12 mouse cellular contexts compared by ENCODE assay signal in the genomic region with DNA sequence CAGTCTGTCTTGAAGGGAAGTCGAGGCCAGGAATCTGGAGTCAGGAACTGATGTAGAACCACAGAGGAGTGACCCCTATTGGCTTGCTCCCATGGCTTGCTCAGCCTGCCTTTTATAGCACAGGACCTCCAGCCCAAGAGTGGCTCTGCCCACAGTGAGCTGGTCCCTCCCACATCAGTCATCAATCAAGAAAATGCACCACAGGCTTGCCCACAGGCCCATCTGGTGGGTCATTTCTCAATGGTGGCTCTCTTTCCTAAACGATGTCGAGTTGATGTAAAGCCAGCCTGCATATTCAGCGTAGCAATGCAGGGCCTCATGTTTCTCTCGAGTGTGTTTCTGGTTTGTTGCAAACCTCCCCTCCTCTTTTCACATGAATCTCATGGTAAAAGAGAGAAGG.
A peak's percentile ranks its signal among the peaks of the same experiment; 100 is the strongest.
DNase-seq lines count a peak whose midpoint lies in the region; ATAC-seq lines count a peak whose summit lies in the region.
"Had no signal": no experiment of that assay in that cellular context is flagged by ENCODE, and none has a peak within 500 bp of the region (broad histone marks: within the 10 kb centered on the region; RNA-seq: fewer than 3 reads in every experiment).

No protein-coding gene starts in this region.

- H3K4me2 ChIP-seq in lung, embryonic 15.5 days = peak overlapping the region; percentile 32; the same call in 1 of the 2 replicates
- H3K4me2 ChIP-seq in hindbrain, embryonic 16.5 days (ENCODE audit: low read length) = no peak overlapping the region
- H3K4me2 ChIP-seq in stomach, embryonic 14.5 days (replicated peaks; ENCODE audit: low read depth, low read length) = peak overlapping the region; percentile 10; the same call in 1 of the 2 replicates
- H3K4me2 ChIP-seq: neural tube, embryonic 12.5 days had no signal

- H3K9ac ChIP-seq in lung, embryonic 15.5 days = no peak overlapping the region
- H3K9ac ChIP-seq in hindbrain, embryonic 16.5 days (ENCODE audit: low read depth, low read length) = no peak overlapping the region
- H3K9ac ChIP-seq in stomach, embryonic 14.5 days (replicated peaks; ENCODE audit: low read depth, low read length) = no peak overlapping the region
- H3K9ac ChIP-seq: neural tube, embryonic 12.5 days had no signal

- 39% methylated on average over 5 of the region's 5 CpGs for WGBS in lung, embryonic 15.5 days
- WGBS in hindbrain, embryonic 16.5 days = 49% methylated on average over 5 of the region's 5 CpGs
- WGBS in stomach, embryonic 14.5 days = 22% methylated on average over 5 of the region's 5 CpGs

- H3K27me3 ChIP-seq in lung, embryonic 15.5 days = no peaks in the 10 kb centered on the region
- H3K27me3 ChIP-seq in hindbrain, embryonic 16.5 days (replicated peaks; ENCODE audit: control insufficient read depth, insufficient read depth, low read length) = no peaks in the 10 kb centered on the region
- no peaks in the 10 kb centered on the region for H3K27me3 ChIP-seq in stomach, embryonic 14.5 days (ENCODE audit: control insufficient read depth, insufficient read depth, low read length)
- H3K27me3 ChIP-seq: neural tube, embryonic 12.5 days had no signal

- no peaks in the 10 kb centered on the region for H3K9me3 ChIP-seq in lung, embryonic 15.5 days
- H3K9me3 ChIP-seq in hindbrain, embryonic 16.5 days (ENCODE audit: control insufficient read depth, low read length) = no peaks in the 10 kb centered on the region
- no peaks in the 10 kb centered on the region for H3K9me3 ChIP-seq in stomach, embryonic 14.5 days (ENCODE audit: control insufficient read depth, low read depth, low read length)
- H3K9me3 ChIP-seq: neural tube, embryonic 12.5 days had no signal

- H3K4me3 ChIP-seq in lung, embryonic 15.5 days = no peak overlapping the region
- no peak overlapping the region for H3K4me3 ChIP-seq in hindbrain, embryonic 16.5 days (ENCODE audit: low read length)
- no peak overlapping the region for H3K4me3 ChIP-seq in stomach, embryonic 14.5 days (ENCODE audit: low read depth, low read length)
- H3K4me3 ChIP-seq: gastrocnemius, adult 2 months; neural tube, embryonic 12.5 days had no signal

- H3K36me3 ChIP-seq in lung, embryonic 15.5 days = no peaks in the 10 kb centered on the region
- H3K36me3 ChIP-seq in hindbrain, embryonic 16.5 days (ENCODE audit: control insufficient read depth, insufficient read depth, low read length) = no peaks in the 10 kb centered on the region
- H3K36me3 ChIP-seq in stomach, embryonic 14.5 days (ENCODE audit: control insufficient read depth, insufficient read depth, low read length) = no peaks in the 10 kb centered on the region
- H3K36me3 ChIP-seq: neural tube, embryonic 12.5 days had no signal

- no peak for ATAC-seq in lung, embryonic 15.5 days (ENCODE audit: borderline replicate concordance, extremely low read depth, low FRiP score, low TSS enrichment)
- no peak for ATAC-seq in hindbrain, embryonic 16.5 days
- no peak for ATAC-seq in stomach, embryonic 14.5 days (ENCODE audit: insufficient number of reproducible peaks, insufficient read depth, low FRiP score, low read depth)
- ATAC-seq in erythroid progenitor cell, adult 5-6 weeks (replicated peaks; ENCODE audit: low FRiP score, poor library complexity, severe bottlenecking) = no peak

- DNase-seq in embryo, embryonic 10 days (ENCODE audit: low spot score) = peak; percentile 38
- DNase-seq in embryo, embryonic 9.5 days (ENCODE audit: extremely low spot score) = no peak
- DNase-seq in lung, postnatal 14 days = no peak
- DNase-seq in right cerebral cortex, postnatal 36 days (ENCODE audit: low spot score in 2 of 2) = no peak
- DNase-seq: cerebellum, postnatal 36 days; gastrocnemius, adult 2 months; spleen, adult 18-20 months had no signal

- H3K27ac ChIP-seq in lung, embryonic 15.5 days = peak overlapping the region; percentile 83
- peak overlapping the region; percentile 41; the same call in 1 of the 2 replicates for H3K27ac ChIP-seq in hindbrain, embryonic 16.5 days (ENCODE audit: low read depth, low read length)
- H3K27ac ChIP-seq in stomach, embryonic 14.5 days (ENCODE audit: low read length) = peak overlapping the region; percentile 86
- H3K27ac ChIP-seq: gastrocnemius, adult 2 months; neural tube, embryonic 12.5 days had no signal

- H3K4me1 ChIP-seq in lung, embryonic 15.5 days = peaks cover 79% of the 10 kb centered on the region
- H3K4me1 ChIP-seq in hindbrain, embryonic 16.5 days (ENCODE audit: control insufficient read depth, insufficient read depth, low read depth, low read length) = peaks cover 14% of the 10 kb centered on the region
- peaks cover 41% of the 10 kb centered on the region for H3K4me1 ChIP-seq in stomach, embryonic 14.5 days (ENCODE audit: control insufficient read depth, insufficient read depth, low read length)
